Mouse (Mus musculus) CD4-positive, CD25-positive, alpha-beta regulatory T cell, adult 4 months (primary cell): ENCODE results near the gene Cdan1. TPM values are rescaled to one million over a fixed set of nuclear protein-coding genes. Genes with fewer than 3 reads are reported as not detected.

Experiments
- ATAC-seq: one replicate; pipeline ENCODE4 v1.8.0; 2017
- polyA plus RNA-seq, 2 experiments: library from polyadenylated mRNA; unstranded; fragments of 100-300 nt; shearing (Covaris generic); gene quantifications; one replicate each; pipeline ENCODE4 v1.2.1; 2017

Gene Cdan1
- polyA plus RNA-seq, result 1 to 10 TPM; 4.9 to 6.3 TPM

DNA sequence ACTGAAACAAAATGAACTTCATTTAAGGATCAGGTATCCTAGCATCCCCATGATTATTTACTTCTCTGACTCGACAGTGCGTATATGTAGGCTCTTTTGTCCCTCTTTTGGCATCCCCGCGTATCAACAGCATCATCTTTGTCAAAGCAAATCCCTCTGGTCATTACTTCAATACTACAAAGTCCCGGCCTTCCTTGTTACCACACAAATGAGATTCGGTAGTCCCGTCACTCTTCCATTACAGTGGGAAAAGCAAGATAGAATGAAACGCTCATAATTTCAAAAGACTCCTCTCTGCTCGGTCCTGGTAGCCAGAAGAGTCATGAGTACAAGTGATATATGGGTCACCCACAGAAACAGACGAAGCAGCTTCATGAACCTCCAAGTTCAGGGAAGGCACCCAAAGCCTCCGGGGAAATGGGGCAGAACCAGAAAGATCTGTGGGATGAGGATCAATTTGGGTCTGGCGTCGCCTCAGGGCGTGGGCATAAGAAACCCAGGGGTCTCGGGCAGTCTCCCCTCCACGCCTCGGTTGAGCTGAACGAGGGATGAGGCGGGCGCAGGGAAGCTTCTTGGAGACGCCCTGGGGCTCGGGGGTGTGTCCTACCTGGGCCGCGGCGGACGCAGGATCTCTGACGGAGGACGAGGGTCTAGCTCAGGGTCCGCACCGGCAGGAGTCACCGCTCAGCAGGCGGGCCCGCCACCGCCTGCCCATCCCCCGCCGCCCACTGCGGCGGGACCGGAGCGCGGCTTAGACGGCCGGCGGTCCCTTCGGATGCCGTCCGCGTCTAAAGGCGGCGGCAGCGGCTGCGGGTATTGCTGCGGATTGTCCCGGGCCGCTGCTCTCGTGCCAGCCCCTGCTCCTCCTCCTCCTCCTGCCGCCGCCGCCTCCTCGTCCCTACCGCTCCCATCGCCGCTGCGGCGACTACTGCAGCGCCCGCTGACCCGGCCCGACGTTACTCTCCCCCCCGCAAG, at the start of gene Cdan1:
Gene Cdan1, minus strand, starts transcription at position 680 of the 975 bp plus-strand sequence.
- ATAC-seq, result peak; percentile 30

GRCm38 (mm10) chr2:120896361-120896760, 46.4 kb upstream of the Cdan1 start:
- ATAC-seq, result no peak

DNA sequence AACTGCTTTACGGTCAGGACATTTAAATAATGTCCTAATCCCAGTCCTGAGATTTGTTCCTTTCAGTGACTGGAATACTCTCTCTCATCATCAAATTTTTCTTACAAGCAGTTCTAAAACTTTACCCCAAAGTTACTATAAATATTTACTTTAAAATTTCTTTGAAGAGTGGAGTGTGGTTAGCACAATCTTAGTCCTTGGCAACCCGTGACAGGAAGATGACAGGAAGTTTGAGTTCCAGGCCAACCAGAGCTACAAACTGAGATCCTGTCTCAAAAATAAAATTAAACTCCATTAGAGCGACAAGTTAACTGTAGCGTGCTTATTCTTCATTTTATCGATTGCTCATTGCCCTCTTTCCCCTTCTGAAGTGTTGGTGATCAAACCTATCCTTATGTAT, 37.7 kb upstream of the Cdan1 start:
- peak; percentile 89 for ATAC-seq

DNA sequence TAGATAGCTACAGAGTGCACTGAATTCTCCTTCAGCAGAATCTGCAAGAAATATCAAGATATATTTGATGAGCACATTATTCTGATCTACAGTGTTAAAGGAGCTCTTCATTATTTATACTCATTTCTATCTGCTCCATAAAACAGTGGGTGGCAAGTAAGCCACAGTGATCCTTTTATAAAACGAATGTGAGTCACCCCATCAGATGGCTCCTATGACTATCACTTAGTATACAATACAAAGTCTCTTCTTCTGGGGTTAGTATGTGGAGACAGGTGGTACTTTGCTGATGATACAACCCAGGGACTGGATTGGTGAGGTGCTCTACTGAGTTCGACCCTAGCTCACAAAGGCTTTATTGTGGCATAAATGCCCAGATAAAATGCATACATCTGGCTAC, 23.3 kb upstream of the Cdan1 start:
- no peak for ATAC-seq

- no peak for ATAC-seq
These were observed 21.8 kb upstream of the Cdan1 start for GRCm38 (mm10) chr2:120871447-120872336.

DNA sequence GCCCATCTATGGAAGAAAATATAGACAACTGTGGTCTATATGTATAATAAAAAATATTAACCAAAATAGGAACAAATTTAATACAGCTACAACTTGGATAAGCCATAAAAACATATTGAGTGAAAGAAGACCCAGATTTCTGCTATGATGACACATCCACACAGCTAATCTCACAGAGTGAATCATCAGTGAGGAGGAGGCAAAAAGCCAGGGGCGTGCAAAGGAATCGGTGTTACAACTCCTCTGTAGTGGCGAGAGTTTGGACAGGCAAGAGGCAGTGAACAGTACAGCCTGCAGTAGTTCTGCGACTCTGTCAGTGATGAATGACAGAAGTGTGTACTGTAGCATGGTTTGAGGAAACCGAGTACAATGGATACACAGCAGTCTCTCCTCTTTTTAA, 17.4 kb upstream of the Cdan1 start:
- ATAC-seq, result no peak

DNA sequence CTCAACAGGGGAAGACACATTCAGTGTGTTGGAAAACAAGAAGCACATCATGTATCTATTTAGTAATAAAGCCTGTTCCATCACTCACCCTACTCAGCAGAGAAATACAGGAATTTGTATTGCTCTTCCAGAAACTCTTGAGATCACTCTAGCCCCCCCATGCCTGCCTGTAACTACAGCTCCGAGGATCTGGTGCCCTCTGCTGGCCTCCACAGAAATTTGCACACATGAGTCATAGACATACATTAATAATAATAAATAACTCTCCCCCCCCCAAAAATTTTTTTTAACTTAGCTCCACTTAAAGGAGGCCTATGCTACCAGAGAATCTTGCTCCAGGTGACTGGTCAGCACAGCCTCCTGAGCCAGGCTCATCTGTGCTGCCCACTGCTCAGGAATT, 16.6 kb upstream of the Cdan1 start:
- ATAC-seq, result peak; percentile 53

DNA sequence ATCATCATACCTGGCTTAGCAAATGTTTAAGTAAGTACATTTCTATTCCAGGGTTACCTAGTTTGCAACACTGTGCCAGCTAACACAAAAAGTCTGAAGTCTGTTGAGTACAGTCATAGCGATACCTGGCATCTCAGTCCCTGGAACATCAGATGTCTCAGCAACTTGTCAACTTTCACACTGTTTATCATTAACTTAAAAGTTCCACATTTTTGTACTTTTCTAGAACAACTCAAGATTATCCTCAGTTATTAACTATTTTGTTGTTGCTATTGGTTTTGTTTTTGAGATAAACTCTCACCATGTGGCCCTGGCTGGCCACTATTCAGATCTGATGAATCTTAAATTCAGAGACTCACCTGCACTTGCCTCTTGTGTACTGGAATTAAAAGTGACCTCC, 13.5 kb upstream of the Cdan1 start:
- no peak for ATAC-seq

GRCm38 (mm10) chr2:120860699-120861098, 10.8 kb upstream of the Cdan1 start:
- no peak for ATAC-seq

GRCm38 (mm10) chr2:120858131-120858530, 8.2 kb upstream of the Cdan1 start:
- ATAC-seq, result no peak

DNA sequence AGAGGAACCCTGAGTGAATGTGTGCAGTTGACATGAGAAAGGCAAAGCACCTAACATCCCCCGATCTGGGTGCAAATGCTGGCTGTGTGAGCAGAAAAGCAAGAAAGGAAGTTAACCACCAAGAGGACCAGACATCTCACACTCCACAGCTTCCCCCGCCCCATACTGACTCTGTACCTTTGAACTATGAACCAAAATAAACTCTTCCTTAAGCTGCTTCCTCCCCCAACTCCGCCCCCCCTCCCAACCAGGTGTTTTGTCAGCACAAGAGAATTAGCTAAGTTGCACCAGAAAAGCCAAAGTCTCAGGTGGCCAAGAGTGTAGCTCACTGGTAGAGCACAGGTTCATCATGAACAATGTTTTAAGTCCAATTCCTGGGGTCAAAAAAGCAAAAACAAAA, 3.2 kb upstream of the Cdan1 start:
- no peak for ATAC-seq

- ATAC-seq, result peak; percentile 8
These were observed 2.7 kb upstream of the Cdan1 start for GRCm38 (mm10) chr2:120852626-120853025.

GRCm38 (mm10) chr2:120850424-120851082, 625 bp upstream of the Cdan1 start, which contains the start of gene Ttbk2:
TSS of gene Ttbk2 (minus strand) at chr2:120850604.
- peak; percentile 98 for ATAC-seq

- no peak for ATAC-seq
These were observed 4.6 kb downstream of the Cdan1 start for GRCm38 (mm10) chr2:120845280-120845679.

- no peak for ATAC-seq
These were observed 5.9 kb downstream of the Cdan1 start for GRCm38 (mm10) chr2:120843990-120844389.

DNA sequence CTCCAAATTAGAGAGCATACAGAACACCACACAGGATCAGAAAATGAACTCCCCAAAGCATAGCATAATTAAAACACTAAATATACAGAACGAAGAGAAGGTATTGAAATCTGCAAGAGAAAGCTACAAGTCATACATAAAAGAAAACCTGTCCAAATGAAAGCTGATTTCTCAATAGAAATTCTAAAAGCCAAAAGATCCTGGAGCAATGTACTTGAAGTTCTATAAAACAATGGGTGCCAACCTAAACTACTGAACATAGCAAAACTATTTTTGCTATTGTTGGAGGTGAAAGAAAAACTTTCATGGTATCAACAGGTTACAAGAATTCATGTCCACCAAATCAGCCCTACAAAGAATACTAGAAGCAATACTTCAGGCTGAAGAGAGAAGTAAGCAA, 8.7 kb downstream of the Cdan1 start:
- ATAC-seq, result no peak

DNA sequence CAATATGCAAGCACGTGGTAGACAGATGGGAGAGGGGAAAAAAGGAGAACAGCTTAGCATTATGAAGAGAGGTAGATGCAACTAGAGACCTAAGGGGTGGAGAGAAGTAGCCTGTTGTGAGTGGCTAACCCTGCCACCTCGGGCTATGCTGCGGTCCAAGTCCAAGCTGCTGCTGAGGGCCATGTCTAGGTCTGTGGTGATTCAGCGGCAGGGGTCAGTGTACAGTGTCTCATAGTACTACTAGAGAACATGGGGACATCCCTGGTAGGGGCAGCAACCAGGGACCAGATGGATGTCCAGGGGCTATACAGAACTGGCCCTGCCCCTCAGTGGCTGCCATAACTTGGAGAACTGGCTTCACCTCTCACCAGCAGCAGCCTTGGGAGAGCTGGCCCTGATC, 14.8 kb downstream of the Cdan1 start:
- no peak for ATAC-seq

GRCm38 (mm10) chr2:120826936-120827638, 22.8 kb downstream of the Cdan1 start:
- ATAC-seq, result no peak

GRCm38 (mm10) chr2:120770265-120770935, 79.5 kb downstream of the Cdan1 start:
- ATAC-seq, result no peak

GRCm38 (mm10) chr2:120761922-120762321, 88.0 kb downstream of the Cdan1 start:
- ATAC-seq, result no peak

DNA sequence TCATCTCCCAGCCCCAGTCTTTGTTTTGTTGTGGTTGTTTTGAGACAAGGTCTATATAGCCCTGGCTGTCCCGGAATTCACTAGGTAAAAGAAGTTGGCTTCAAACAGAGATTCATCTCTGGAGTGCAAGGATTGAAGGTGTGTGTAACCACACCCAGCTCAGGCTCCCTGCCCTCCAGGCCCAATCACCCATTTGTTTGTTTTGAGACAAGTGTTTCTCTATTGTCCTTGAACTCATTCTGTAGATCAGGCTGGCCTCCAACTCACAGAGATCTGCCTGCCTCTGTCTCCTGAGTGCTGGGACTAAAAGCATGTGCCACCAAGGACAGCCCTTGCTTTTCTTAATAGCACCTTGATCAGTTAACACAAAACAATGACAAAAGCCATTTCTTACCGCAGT, 101.9 kb downstream of the Cdan1 start:
- no peak for ATAC-seq
